10 mouse cellular contexts compared by ENCODE assay signal in genomic region chr5:136965686-136966085, GRCm38 (mm10). TPM values are rescaled to one million over a fixed set of nuclear protein-coding genes. Genes with fewer than 3 reads are reported as not detected.
DNase-seq lines count a peak whose midpoint lies in the region; ATAC-seq and TF ChIP-seq lines count a peak whose summit lies in the region.
"Had no signal": no experiment of that assay in that cellular context is flagged by ENCODE, and none has a peak within 500 bp of the region (broad histone marks: within the 10 kb centered on the region; RNA-seq: fewer than 3 reads in every experiment).

No protein-coding gene starts in this region.

- no peak for TF ChIP-seq CTCF in kidney, adult 2 months (conservative IDR thresholded peaks at IDR 0.05; ENCODE audit: insufficient read depth, insufficient read length, low read depth, low read length)
- TF ChIP-seq CTCF in liver, embryonic 14.5 days (IDR thresholded peaks at IDR 0.05; ENCODE audit: low read depth), result no peak

- no peak overlapping the region for H3K4me2 ChIP-seq in heart, embryonic 14.5 days (ENCODE audit: low read length)
- peak overlapping the region; percentile 58 for H3K4me2 ChIP-seq in liver, embryonic 14.5 days (ENCODE audit: low read depth)

- peaks cover 17 to 36% of the 10 kb centered on the region in 2 experiments for H3K4me1 ChIP-seq in heart, embryonic 14.5 days (ENCODE audit: control insufficient read depth in 2 of 2, insufficient read depth in 2 of 2, low read length in 2 of 2)
- peaks cover 10% of the 10 kb centered on the region for H3K4me1 ChIP-seq in brown adipose tissue, adult 24 weeks (ENCODE audit: control insufficient read depth, insufficient read depth, insufficient read length, low read length)
- H3K4me1 ChIP-seq in kidney, adult 2 months (ENCODE audit: control insufficient read depth, insufficient read depth, low read length), result peaks cover 41% of the 10 kb centered on the region
- H3K4me1 ChIP-seq in liver, embryonic 14.5 days (replicated peaks; ENCODE audit: control insufficient read depth in 2 of 2, insufficient read depth in 2 of 2, low read length in 1 of 2), result peaks cover 43 to 45% of the 10 kb centered on the region in 2 experiments

- no peaks in the 10 kb centered on the region for H3K27me3 ChIP-seq in heart, embryonic 14.5 days (ENCODE audit: control insufficient read depth, insufficient read depth, low read length)
- no peaks in the 10 kb centered on the region for H3K27me3 ChIP-seq in kidney, adult 2 months (replicated peaks; ENCODE audit: control insufficient read depth, insufficient read depth, low read length)
- no peaks in the 10 kb centered on the region for H3K27me3 ChIP-seq in liver, embryonic 14.5 days (ENCODE audit: control insufficient read depth, insufficient read depth, low read length)
- H3K27me3 ChIP-seq: CH12.LX; megakaryocyte, embryonic 14.5 days had no signal

- peak overlapping the region; percentile 12; the same call in 1 of the 2 replicates for H3K9ac ChIP-seq in heart, embryonic 14.5 days (ENCODE audit: low read length)
- H3K9ac ChIP-seq in liver, embryonic 14.5 days (replicated peaks), result peak overlapping the region; percentile 52

- no peaks in the 10 kb centered on the region for H3K9me3 ChIP-seq in heart, embryonic 14.5 days (ENCODE audit: control insufficient read depth, low read length)
- H3K9me3 ChIP-seq in liver, embryonic 14.5 days (ENCODE audit: control insufficient read depth, low read length), result no peaks in the 10 kb centered on the region
- H3K9me3 ChIP-seq: megakaryocyte, embryonic 14.5 days had no signal

- peaks cover 37% of the 10 kb centered on the region for H3K36me3 ChIP-seq in heart, embryonic 14.5 days (ENCODE audit: control insufficient read depth, insufficient read depth, low read length)
- H3K36me3 ChIP-seq in kidney, adult 2 months (ENCODE audit: control insufficient read depth, insufficient read depth, low read length), result no peaks in the 10 kb centered on the region; the same call in 1 of the 2 replicates
- peaks cover 20% of the 10 kb centered on the region for H3K36me3 ChIP-seq in liver, embryonic 14.5 days (replicated peaks; ENCODE audit: control insufficient read depth, insufficient read depth, low read depth)

- no peak for DNase-seq in heart, postnatal 4 days
- peak; percentile 69 for DNase-seq in kidney, adult 2 months
- no peak for DNase-seq in liver, embryonic 14.5 days (ENCODE audit: low read depth in 3 of 3, low spot score in 3 of 3)
- no peak for DNase-seq in layer of hippocampus, postnatal 36 days
- DNase-seq in testis, postnatal 10 days (ENCODE audit: low spot score), result no peak

- peak overlapping the region; percentile 65 to 79 for H3K27ac ChIP-seq in heart, embryonic 14.5 days (replicated peaks in 1 of 2; ENCODE audit: control insufficient read depth in 1 of 2, insufficient read depth in 1 of 2, low read depth in 2 of 2, low read length in 2 of 2)
- peak overlapping the region; percentile 86 for H3K27ac ChIP-seq in brown adipose tissue, adult 24 weeks (replicated peaks; ENCODE audit: low read depth, low read length)
- H3K27ac ChIP-seq in kidney, adult 2 months (ENCODE audit: insufficient read depth, low read depth, low read length), result peak overlapping the region; percentile 79
- peak overlapping the region; percentile 82 for H3K27ac ChIP-seq in liver, embryonic 14.5 days

- no peak for TF ChIP-seq POLR2A in kidney, adult 2 months (IDR thresholded peaks at IDR 0.05; ENCODE audit: low read depth, low read length)

- WGBS in heart, embryonic 14.5 days, result 80% methylated on average over 8 of the region's 8 CpGs
- 46% methylated on average over 8 of the region's 8 CpGs for WGBS in kidney, adult 2 months
- WGBS in liver, embryonic 14.5 days (ENCODE audit: insufficient replicate concordance), result 51% methylated on average over 8 of the region's 8 CpGs

- no peak overlapping the region for H3K4me3 ChIP-seq in heart, embryonic 14.5 days (ENCODE audit: control insufficient read depth in 1 of 2, insufficient read depth in 1 of 2, low read depth in 1 of 2, low read length in 2 of 2)
- peak overlapping the region; percentile 23 for H3K4me3 ChIP-seq in brown adipose tissue, adult 24 weeks (ENCODE audit: insufficient read depth, low read depth, low read length)
- H3K4me3 ChIP-seq in kidney, adult 2 months (ENCODE audit: insufficient read depth, low read depth, low read length), result no peak overlapping the region
- H3K4me3 ChIP-seq in liver, embryonic 14.5 days (ENCODE audit: insufficient read depth in 1 of 2, low read depth in 2 of 2, low read length in 2 of 2), result peak overlapping the region in 1 of 2 experiments; percentile 15; a peak in 1 of 4 replicates
- H3K4me3 ChIP-seq: megakaryocyte, embryonic 14.5 days had no signal

- ATAC-seq in heart, embryonic 14.5 days (ENCODE audit: insufficient number of reproducible peaks, insufficient read depth, low FRiP score, low read depth), result no peak
- ATAC-seq in liver, embryonic 14.5 days (ENCODE audit: insufficient read depth), result peak; percentile 29
- ATAC-seq in megakaryocyte, adult 5-6 weeks (ENCODE audit: poor library complexity, severe bottlenecking), result no peak

- TF ChIP-seq EP300 in liver, embryonic 14.5 days (IDR thresholded peaks at IDR 0.05; ENCODE audit: low read depth), result no peak

RNA-seq across cellular contexts. Expression of gene Cldn15, which starts 0.7 kb away (rescaled TPM):
- 5.3 TPM in 2 replicates for polyA plus RNA-seq in heart, embryonic 14.5 days (2014; fragmentation: Nextera tagmentation; extraction: Ambion mirVana)
- total RNA-seq in heart, postnatal 4 days (2021), result 1 to 10 TPM; 4.7 to 6.8 TPM
- polyA plus RNA-seq in brown adipose tissue, adult 24 weeks (2012; ENCODE audit: insufficient read depth, insufficient read length, missing spikeins), result 4.6 and 10.2 TPM in 2 replicates
- 28.2 and 33.1 TPM in 2 replicates for polyA plus RNA-seq in kidney, adult 2 months (2012; rRNA removed)
- 2.8 and 3.5 TPM in 2 replicates for polyA plus RNA-seq in liver, embryonic 14.5 days (2012; rRNA removed)
- 4.2 TPM in 2 replicates for polyA plus RNA-seq in liver, embryonic 14.5 days (2014; fragmentation: Nextera tagmentation; extraction: Ambion mirVana)
- 13.3 and 15.8 TPM in 2 replicates for total RNA-seq in megakaryocyte, adult 5-6 weeks (2015)
- 7.1 and 15.9 TPM in 2 replicates for total RNA-seq in megakaryocyte, adult 5-6 weeks (2017)
- total RNA-seq in layer of hippocampus, postnatal 36 days (2021), result under 1 TPM in 1 of 2 experiments, not detected in 1; 0.20 TPM

RNA-seq across cellular contexts. Expression of gene Fis1, which starts 12.6 kb away (rescaled TPM):
- 284 and 314 TPM in 2 replicates for polyA plus RNA-seq in heart, embryonic 14.5 days (2014; fragmentation: Nextera tagmentation; extraction: Ambion mirVana)
- total RNA-seq in heart, postnatal 4 days (2021), result 100 to 1,000 TPM; 177 to 180 TPM
- polyA plus RNA-seq in brown adipose tissue, adult 24 weeks (2012; ENCODE audit: insufficient read depth, insufficient read length, missing spikeins), result 128 and 153 TPM in 2 replicates
- 276 and 313 TPM in 2 replicates for polyA plus RNA-seq in kidney, adult 2 months (2012; rRNA removed)
- 115 and 154 TPM in 2 replicates for polyA plus RNA-seq in liver, embryonic 14.5 days (2012; rRNA removed)
- 239 and 242 TPM in 2 replicates for polyA plus RNA-seq in liver, embryonic 14.5 days (2014; fragmentation: Nextera tagmentation; extraction: Ambion mirVana)
- 288 and 310 TPM in 2 replicates for total RNA-seq in megakaryocyte, adult 5-6 weeks (2015)
- 117 and 147 TPM in 2 replicates for total RNA-seq in megakaryocyte, adult 5-6 weeks (2017)
- 100 to 1,000 TPM; 222 to 225 TPM for total RNA-seq in layer of hippocampus, postnatal 36 days (2021)

RNA-seq across cellular contexts. Expression of gene Plod3, which starts 21.1 kb away (rescaled TPM):
- 36.7 and 38.3 TPM in 2 replicates for polyA plus RNA-seq in heart, embryonic 14.5 days (2014; fragmentation: Nextera tagmentation; extraction: Ambion mirVana)
- total RNA-seq in heart, postnatal 4 days (2021), result 10 to 100 TPM; 46.9 to 51.8 TPM
- 15.4 and 16.0 TPM in 2 replicates for polyA plus RNA-seq in brown adipose tissue, adult 24 weeks (2012; ENCODE audit: insufficient read depth, insufficient read length, missing spikeins)
- polyA plus RNA-seq in kidney, adult 2 months (2012; rRNA removed), result 44.0 and 46.9 TPM in 2 replicates
- 13.8 and 13.9 TPM in 2 replicates for polyA plus RNA-seq in liver, embryonic 14.5 days (2012; rRNA removed)
- polyA plus RNA-seq in liver, embryonic 14.5 days (2014; fragmentation: Nextera tagmentation; extraction: Ambion mirVana), result 7.2 and 7.5 TPM in 2 replicates
- 73.2 and 74.8 TPM in 2 replicates for total RNA-seq in megakaryocyte, adult 5-6 weeks (2015)
- 159 and 176 TPM in 2 replicates for total RNA-seq in megakaryocyte, adult 5-6 weeks (2017)
- 10 to 100 TPM; 39.2 to 41.0 TPM for total RNA-seq in layer of hippocampus, postnatal 36 days (2021)

RNA-seq across cellular contexts. Expression of gene Znhit1, which starts 22.1 kb away (rescaled TPM):
- polyA plus RNA-seq in heart, embryonic 14.5 days (2014; fragmentation: Nextera tagmentation; extraction: Ambion mirVana), result 77.0 and 83.5 TPM in 2 replicates
- 10 to 100 TPM; 48.6 to 53.2 TPM for total RNA-seq in heart, postnatal 4 days (2021)
- polyA plus RNA-seq in brown adipose tissue, adult 24 weeks (2012; ENCODE audit: insufficient read depth, insufficient read length, missing spikeins), result 76.0 and 101 TPM in 2 replicates
- polyA plus RNA-seq in kidney, adult 2 months (2012; rRNA removed), result 99.7 and 105 TPM in 2 replicates
- 25.4 and 29.3 TPM in 2 replicates for polyA plus RNA-seq in liver, embryonic 14.5 days (2012; rRNA removed)
- 46.2 and 51.2 TPM in 2 replicates for polyA plus RNA-seq in liver, embryonic 14.5 days (2014; fragmentation: Nextera tagmentation; extraction: Ambion mirVana)
- 106 and 133 TPM in 2 replicates for total RNA-seq in megakaryocyte, adult 5-6 weeks (2015)
- total RNA-seq in megakaryocyte, adult 5-6 weeks (2017), result 57.7 and 67.9 TPM in 2 replicates
- total RNA-seq in layer of hippocampus, postnatal 36 days (2021), result 10 to 100 TPM; 82.4 to 85.2 TPM

RNA-seq across cellular contexts. Expression of gene Ift22, which starts 57.7 kb away (rescaled TPM):
- polyA plus RNA-seq in heart, embryonic 14.5 days (2014; fragmentation: Nextera tagmentation; extraction: Ambion mirVana), result 37.5 and 45.9 TPM in 2 replicates
- 10 to 100 TPM; 14.2 to 14.3 TPM for total RNA-seq in heart, postnatal 4 days (2021)
- polyA plus RNA-seq in brown adipose tissue, adult 24 weeks (2012; ENCODE audit: insufficient read depth, insufficient read length, missing spikeins), result 13.4 and 14.6 TPM in 2 replicates
- polyA plus RNA-seq in kidney, adult 2 months (2012; rRNA removed), result 23.3 and 26.5 TPM in 2 replicates
- polyA plus RNA-seq in liver, embryonic 14.5 days (2012; rRNA removed), result 1.6 and 2.5 TPM in 2 replicates
- 9.9 and 10.5 TPM in 2 replicates for polyA plus RNA-seq in liver, embryonic 14.5 days (2014; fragmentation: Nextera tagmentation; extraction: Ambion mirVana)
- total RNA-seq in megakaryocyte, adult 5-6 weeks (2015), result 9.4 and 12.7 TPM in 2 replicates
- total RNA-seq in megakaryocyte, adult 5-6 weeks (2017), result 2.0 and 3.7 TPM in 2 replicates
- total RNA-seq in layer of hippocampus, postnatal 36 days (2021), result 10 to 100 TPM; 87.2 to 94.7 TPM
